Mouse (Mus musculus) right cerebral cortex, postnatal 4 days (tissue): ENCODE results near the gene Gm10518.
"Not testable (repeated sequence)": the region's sequence is repeated elsewhere in the genome, so short reads cannot be mapped to it uniquely, and the experiment has no call there.

Experiments
- DNase-seq: peaks from one replicate; pipeline ENCODE4 v3.0.0-alpha.2; 2022

The Gm10518 gene

DNA sequence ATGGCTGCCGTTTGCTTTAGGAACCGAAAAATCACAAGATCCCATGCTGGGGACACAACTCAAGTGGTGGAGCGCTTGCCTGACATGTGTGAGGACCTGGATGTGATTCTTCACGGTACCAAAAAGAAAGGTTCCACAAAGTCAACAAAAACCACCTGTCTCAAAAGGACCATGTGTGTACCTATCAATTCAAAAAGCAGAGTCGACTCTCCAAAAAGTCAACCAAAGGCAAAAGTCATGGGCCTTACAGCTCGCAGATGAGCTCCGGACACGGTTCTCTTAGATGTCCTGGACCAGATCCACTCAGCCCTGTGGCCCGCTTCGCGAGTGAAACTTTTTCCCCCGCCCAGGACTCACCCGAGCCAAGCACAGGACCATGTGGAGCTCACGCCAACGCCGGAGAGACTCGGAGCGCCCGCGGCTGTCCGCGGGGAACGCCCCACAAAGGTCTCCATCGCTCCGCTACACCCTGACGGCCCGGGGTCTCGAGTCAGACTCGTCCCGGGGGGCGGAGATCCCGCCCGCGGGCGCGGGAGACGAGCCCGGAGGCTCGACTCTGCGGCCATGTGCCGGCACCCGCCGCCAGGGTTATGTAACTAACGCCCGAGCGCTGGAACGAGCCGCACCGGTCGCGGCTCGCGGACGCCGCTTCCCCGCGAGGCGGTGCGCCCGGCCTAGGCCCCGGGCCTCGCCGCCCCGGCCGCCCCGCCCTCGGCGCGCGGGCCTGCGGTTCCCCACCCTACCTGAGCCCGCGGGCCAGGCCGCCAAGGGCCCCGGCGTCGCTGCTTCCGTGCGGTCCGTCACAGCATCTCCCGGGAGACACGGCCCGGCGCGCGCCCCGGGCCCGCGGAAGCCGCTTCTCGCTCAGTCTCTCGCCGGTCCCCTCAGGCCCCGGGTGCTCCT lies at the start of gene Gm10518:
Gene Gm10518 (plus strand): TSS at position 767 of the 903 bp plus-strand sequence.
- no peak for DNase-seq

GRCm38 (mm10) chr1:179756477-179756876 lies 46.7 kb upstream of the Gm10518 start:
- DNase-seq = no peak

DNA sequence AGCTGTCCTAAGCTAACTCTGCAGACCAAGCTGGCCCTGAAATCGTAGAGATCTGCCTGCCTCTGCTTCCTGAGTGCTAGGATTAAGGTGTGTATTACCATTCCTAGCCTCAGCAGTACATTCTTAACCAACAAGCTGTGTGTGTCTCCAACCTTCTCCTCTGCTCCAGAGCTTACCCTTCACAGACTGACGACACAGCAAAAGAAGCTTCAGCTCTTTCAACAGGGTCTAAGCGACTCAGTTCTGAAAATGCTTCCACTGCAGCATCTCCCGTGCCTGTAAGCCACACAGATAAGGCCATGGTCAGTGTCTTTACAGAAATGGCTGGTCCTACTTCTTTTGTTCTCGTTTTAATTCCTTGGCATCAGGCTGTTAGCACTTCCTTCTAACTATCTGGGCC lies 43.1 kb upstream of the Gm10518 start:
- DNase-seq = no peak

DNA sequence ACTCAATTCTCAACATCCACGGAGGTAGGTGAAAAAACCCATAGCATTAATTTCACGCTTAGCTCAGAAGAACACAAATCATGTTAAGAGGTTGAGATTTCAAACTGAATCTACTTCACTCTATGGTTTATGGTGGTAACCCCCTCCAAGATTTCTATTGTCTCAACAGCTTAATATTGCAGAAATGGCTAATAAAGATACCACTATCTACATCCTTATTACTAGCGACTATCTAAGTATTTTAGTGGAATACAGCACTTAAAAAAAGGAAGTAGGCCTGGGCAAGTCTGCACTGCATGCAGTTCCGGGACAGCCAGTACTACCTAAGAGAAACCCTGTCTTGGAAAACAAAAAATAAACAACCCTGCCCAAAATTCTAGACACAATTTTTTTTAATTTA lies 42.6 kb upstream of the Gm10518 start:
- DNase-seq = no peak

DNA sequence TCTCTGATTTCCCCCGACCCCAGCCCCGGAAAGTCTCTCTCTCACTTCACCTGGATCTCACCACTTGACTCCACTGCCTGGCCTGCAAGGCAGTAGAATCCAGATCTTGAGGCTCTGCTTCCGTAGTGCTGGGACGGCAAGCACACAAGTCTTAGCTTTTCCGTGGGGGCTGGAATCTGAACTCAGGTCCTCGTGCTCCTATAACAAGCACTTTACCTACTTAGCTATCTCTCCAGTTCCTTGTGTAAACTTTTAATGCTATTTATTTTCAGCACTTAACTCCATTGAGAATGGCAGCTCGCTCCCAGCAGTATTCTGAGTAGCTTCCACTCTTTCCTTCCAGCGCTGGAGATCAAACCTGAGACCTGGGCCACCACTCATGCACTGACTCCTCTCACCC lies 26.3 kb upstream of the Gm10518 start:
- DNase-seq = no peak

DNA sequence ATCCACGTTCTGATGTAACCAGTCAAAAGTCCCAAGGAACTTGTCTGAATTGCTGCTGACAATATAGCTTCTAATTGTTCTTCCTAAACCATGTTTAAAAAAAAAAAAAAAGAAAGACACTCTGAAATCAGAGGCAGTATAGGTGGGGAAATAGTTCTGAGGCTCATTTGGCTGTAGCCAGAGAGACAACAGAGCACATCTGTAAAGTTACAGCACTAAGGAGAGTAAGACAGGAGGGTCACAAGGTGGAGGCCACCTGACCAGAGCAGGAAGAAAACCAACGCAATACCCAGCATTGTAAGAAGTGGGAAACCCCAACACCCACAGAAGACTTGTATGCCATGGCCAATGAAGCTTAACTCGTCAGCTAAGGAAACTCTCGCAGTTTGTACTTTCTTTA lies 19.1 kb upstream of the Gm10518 start:
- DNase-seq = no peak

- DNase-seq = no peak
Measured at GRCm38 (mm10) chr1:179785502-179785901, 17.7 kb upstream of the Gm10518 start.

DNA sequence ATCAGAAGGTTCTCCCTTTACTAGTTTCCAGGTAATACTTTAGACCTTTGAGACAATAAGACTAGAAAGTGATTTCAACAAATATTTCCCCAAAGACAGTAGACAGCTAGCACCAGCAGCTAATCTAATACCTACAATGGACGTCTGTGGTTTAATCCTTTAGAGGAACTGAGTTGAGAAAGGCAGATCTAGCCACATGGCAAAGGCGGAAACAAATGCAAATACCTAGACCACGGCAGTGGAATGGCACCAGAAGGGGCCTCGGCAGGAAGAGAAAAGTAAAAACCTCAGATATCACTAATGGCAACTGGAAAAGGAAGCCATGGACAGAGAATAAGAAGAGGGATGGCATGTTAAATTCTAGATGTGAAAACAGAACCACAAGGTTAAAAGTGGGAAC lies 15.9 kb upstream of the Gm10518 start:
- no peak for DNase-seq

GRCm38 (mm10) chr1:179798794-179799193 lies 4.4 kb upstream of the Gm10518 start:
- DNase-seq = no peak

GRCm38 (mm10) chr1:179803513-179804139 lies 450 bp downstream of the Gm10518 start, which contains the start of gene Ahctf1:
TSS of gene Ahctf1 (minus strand) at chr1:179803680.
- peak; percentile 96 for DNase-seq

DNA sequence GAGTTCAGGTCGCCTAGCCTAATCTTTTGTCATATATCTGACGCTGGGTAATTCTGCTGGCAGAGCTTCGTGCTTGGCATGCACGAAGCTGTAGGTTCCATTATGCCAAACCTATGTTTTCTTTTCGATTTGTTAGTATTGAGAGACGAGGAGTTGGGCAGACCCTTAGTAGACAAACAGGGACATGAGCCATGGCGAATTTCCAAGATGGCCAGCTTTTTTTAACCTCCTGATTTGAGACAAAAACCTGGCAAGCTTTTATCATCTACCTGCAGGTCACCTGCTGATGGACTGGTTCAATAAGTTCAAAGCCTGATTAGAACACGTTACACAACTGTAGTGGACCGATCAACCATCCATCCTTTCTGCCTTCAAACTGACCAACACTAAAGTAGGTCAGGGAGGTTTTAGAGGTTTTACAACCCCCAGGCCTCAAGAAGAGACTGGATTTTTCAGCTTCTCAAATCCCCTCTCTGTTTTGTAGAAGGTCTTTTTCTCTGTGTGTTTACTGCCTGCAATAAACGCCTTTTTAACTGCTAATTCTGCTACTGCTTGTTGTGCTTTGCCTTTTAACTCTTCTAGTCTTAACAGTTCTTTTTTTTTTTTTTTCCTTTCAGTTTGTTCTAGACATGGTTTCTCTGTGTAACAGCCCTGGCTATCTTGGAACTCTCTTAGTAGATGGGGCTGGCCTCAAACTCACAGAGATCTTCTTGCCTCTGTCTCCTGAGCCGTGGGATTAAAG lies 1.1 kb downstream of the Gm10518 start:
- peak; percentile 9 for DNase-seq

- DNase-seq = no peak
Measured at GRCm38 (mm10) chr1:179805751-179806150, 2.6 kb downstream of the Gm10518 start.

DNA sequence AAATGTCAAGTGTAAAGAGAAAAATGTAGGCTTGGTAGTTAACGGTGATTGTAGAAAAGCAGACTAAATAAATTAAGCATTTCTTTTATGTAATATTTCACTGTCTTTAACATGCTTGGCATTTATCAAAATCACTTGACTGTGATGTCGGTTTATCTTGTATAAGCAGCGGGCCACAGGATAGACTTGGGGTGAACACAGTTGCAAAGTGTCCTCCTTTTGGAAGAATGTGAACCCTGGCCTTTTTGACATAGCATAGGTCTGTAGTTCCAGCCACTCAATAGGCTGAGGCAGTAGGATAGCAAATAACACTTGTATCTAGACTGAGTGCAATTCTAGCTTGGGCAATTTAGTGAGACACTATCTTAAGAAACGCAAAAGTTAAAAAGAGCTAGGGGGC lies 4.3 kb downstream of the Gm10518 start:
- DNase-seq = no peak

DNA sequence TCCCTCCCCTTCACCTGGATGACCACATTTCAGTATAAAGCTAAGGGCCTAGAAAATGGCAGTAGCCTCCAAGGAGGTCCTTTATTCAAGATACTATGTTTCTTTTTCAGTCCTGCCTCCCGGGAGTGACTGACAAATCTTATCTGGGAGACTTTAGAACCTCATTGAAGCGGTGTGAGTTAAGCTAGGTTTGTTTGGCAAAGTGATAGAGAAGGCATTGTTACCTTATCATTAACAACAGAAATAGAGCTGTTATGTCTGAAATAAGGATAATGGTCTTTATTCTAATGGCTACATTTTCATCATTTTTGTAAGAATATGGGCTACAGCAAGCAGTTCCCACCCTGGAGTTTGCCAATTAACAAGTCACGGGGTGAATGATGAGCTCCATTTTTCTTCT lies 5.1 kb downstream of the Gm10518 start:
- DNase-seq = no peak

DNA sequence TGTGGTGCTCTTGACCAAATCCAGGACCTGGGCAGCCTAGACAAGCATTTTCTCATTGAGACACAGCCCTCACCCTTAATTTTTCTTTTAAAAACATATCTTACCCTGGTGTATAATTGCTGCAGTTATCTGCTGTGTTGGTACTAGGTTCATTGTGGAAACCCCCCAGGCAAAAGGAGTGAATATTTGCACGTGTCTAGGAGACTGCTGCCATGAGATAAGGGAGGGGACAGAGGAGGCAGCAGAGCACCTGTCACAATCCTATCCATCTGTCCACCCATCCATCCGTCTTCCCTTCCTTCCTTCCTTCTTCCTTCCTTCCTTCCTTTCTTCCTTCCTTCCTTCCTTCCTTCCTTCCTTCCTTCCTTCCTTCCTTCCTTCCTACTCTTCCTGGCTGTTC lies 10.2 kb downstream of the Gm10518 start:
- no peak for DNase-seq

DNA sequence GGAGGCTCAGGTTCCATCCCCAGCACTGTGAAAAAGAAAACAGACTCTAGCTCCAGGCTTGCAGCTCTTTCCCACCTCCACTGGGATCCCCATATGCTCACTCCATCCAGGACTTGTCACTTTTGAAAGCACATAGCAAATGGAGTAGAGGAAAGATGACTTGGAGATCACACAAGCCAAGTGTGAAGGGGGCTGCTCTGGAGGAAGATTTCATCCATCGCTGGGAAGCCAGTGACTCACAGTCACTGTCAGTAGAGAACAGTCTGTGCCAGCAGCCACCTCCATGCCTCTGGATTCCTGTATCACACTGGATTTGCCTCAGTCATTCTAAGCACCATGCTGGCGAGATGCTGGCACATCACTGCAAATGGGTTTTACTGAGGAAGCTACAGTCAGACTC lies 11.4 kb downstream of the Gm10518 start:
- no peak for DNase-seq

- not testable (repeated sequence) for DNase-seq
Measured at GRCm38 (mm10) chr1:179818490-179819278, 15.5 kb downstream of the Gm10518 start.

DNA sequence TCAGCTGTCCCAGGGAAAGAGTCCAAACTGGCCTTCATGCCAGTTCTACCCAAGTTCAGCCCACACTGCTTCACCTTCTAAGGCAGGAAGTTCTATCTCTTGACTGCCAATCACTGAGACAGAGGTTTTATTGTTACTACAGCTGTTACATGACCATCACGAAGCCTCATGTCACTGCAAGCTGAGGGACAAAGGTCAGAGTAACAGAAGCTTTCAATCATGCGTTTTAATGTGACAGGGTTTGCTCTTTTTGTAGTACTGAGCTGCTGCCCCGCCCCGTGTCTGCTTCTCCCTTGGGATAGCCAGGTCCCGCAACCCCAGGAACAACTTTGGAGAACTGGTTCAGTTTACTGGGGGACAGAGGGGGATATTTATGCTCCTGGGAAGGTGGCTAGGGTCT lies 21.4 kb downstream of the Gm10518 start:
- DNase-seq = no peak

- DNase-seq = no peak
Measured at GRCm38 (mm10) chr1:179828051-179828450, 24.9 kb downstream of the Gm10518 start.

GRCm38 (mm10) chr1:179828900-179829299 lies 25.7 kb downstream of the Gm10518 start:
- DNase-seq = no peak

DNA sequence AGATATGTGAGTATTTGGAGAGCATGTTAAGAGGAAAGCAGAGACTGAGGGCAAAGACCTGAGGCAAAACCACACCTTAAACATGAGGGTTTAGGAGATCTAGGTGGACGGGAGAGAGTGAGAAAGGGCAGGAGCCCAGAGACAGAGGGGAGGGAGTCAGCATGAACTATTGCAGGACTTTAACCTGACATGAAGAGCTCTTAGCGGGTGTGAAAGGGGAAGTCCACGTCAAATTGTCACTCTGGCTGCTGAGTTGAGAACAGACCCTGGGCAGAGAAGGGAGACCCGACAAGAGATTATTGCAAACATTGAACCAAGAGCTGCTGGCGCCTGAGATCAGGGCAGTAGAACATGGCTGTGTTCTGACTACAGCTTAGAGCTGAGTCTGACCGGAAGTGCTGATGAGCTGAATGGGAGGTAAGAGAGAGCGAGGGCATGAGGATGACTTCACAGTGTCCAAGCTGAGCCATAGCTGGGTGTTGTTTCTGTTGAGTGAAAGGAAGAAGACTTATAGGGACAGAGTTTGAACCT lies 29.6 kb downstream of the Gm10518 start:
- no peak for DNase-seq

DNA sequence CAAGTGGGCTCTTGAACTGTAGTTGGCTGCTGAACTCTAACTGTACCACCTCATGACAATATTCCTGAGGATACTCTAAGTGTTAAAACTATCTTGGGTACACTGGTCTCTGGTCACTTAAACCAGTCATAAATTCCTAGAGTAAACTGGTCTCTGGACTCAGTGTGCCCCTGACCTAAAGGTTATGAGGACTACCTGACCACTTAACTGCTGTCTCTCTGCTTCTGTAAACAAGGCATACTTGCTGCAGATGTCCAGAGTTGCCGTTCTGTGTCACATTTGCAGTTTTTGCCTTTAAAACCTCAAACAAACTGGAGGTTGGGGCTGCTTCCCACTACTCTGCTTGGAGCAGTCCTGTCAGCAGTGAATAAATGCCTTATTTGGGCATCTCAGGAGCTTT lies 30.4 kb downstream of the Gm10518 start:
- DNase-seq = no peak
